Mouse (Mus musculus): ENCODE measurements around the gene Zbtb45.

Zbtb45 gene

DNA sequence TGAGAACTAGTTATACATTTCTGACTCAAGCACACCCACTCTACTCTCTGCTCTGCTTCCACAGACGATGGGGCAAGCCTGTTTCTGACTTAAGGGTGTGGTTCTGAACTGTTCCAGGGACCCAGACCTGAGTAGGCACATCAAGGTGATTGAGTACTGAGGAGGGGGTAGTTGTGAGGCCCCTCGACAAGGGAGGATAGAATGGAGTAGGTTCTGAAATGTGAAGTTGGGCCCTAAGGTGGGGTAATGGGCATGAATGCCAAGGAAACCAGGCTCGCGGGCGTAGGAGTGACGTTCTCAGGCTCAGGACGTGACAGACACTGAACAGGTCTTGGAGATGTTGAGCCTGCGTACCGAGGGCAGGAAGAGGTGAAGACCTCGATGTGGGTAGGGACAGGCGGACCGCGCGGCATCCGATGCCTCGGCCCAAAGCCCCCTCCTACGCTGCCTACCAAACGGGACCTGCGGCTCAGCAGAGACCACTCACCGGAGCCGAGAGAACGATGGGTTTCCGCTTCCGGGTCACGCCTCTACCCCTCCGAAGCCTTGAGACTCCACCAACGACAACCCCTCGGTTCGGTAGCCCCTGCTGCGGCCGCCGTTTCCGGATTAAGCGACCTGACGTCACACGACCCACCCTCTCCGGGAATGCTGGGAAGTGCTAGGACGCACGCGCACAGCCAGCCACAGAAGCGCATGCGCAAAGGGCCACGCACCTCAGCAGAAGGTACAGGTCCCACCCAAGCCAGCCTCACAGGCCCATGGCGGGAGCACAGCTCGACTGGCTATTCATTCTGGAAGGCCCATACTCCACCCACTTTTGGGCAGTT is 24.5 kb upstream of the Zbtb45 start, which contains the start of gene Chmp2a:
Chmp2a (minus strand) TSS at position 660 of the 830 bp plus-strand sequence.
- DNase-seq (ENCODE audit: low read depth, low spot score), result peak; percentile 96

DNA sequence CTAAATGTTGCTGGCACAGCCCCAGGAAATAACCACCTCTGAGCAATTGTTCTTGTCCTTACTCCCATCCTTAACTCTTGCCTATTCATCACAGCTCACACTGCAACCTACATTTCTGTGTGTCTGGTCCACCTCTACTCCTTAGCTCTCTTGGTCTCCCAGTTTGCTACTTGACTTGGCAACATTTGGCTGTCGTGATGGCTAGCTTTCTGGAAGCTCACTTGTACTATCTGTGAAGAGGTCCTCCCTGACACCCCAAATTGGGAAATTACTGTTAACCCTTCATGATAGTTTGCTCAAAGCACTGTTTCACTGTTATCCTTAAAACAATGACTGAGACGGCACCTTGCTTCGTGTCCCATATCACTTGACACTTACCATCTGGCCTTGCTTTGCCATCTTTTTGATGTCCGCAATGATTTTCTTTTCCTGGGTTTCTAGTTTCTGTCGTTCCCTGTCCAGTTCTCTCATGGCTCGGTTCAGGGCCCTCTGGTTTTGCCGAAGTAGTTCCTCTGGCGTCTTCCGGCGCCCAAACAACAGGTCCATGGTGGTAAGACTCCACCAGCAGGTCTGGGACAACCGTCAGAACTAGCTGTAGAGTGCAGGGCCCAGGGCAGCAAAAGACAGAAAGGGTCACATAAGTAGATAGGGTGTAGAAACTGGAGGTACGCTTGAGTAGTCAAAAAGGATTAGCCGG is 23.8 kb upstream of the Zbtb45 start:
- no peak for DNase-seq (ENCODE audit: low read depth, low spot score)

DNA sequence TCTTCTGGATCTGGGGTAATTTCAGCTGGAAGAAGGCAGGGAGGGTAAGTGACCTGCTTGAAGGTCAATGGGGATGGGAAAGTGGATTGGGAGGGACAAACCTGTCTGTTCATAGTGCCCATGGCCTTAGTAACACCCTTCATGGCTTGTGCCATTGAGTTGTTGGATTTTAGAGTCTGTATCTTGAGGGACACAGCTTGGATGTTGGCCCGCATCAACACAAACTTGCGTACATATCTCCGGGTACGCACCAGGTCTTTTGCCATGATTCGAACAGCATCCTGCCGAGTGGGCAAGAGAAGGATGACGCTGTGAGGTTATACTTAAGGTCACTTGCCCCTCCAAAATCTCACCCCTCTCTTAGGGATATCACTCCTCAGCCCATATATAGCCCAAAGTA is 22.7 kb upstream of the Zbtb45 start:
- no peak for DNase-seq (ENCODE audit: low read depth, low spot score)

DNA sequence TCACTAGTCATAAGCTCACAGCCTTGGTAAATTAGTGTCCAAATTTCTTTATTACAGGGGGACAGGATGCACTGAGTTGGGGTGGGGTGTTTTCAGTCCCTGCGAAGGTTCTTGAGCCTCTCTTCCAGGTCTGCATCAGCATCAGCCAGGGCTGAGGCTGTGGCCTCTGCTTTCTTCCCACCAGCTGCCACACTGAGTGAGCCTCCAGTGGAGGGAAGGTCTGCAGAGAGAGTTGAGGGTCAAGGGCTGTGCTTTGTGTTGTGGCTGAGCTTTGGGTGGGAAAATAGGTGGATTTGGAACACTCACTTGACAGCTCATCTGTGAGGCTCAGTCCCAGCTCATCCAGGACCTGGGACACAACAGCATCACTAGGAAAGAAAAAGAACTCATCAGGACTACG is 22.1 kb upstream of the Zbtb45 start:
- no peak for DNase-seq (ENCODE audit: low read depth, low spot score)

DNA sequence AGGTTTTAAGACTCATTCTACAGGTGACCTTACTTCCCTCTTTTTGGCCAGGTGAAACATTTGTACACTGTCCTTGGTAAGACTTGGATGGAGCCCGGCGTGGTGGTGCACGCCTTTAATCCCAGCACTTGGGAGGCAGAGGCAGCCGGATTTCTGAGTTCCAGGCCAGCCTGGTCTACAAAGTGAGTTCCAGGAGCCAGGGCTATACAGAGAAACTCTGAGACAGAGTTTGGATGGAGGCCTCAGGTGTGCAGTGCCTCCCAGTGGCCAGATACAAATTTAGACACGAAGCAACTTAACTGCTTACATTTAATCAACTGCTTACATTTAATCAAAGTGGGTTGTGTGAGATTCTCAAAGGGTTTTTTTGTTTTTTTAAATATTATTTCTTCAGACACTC is 21.2 kb upstream of the Zbtb45 start:
- DNase-seq (ENCODE audit: low read depth, low spot score), result no peak

DNA sequence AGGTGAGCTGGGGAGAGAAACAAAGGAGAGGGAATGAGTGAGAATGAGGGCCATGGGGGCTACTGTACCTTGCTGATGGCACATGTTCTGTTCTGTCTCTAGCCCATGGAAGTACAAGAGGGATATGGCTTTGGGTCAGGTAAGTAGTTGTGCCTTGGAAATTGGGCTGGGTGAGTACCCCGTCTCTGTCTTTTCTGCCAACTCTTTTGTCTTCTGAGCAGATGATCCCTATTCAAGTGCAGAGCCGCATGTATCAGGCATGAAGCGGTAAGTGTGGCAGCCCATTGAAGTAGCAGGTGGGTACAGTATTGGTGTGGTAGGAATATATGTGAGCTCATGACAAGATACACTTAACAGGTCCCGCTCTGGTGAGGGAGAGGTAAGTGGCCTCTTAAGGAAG is 19.2 kb upstream of the Zbtb45 start:
- no peak for DNase-seq (ENCODE audit: low read depth, low spot score)

DNA sequence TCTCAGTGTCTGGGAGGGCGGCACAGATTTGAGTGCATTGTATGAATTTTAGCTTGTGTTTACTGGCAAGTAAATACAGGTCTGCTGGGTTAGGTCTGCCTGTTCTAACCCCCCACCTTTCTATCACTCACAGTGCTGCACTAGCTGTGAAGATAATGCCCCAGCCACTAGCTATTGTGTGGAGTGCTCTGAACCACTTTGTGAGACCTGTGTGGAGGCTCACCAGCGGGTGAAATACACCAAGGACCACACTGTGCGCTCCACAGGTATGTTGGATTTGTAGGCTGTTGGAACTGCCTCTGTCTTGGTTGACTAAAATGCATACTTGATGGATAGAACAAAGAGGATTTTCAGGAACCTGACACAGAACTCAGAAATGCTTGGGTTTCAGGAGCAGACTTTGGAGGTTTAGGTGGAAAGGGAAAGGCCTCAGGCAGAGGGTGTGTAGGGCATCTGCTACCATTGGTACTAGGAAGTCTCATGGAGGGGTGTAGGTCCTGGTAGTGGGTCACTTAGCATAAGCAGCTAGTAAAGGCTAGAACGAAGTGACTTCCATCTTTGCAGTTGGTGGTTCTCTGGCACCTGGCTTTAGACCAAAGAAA is 15.8 kb upstream of the Zbtb45 start:
- DNase-seq (ENCODE audit: low read depth, low spot score), result no peak

DNA sequence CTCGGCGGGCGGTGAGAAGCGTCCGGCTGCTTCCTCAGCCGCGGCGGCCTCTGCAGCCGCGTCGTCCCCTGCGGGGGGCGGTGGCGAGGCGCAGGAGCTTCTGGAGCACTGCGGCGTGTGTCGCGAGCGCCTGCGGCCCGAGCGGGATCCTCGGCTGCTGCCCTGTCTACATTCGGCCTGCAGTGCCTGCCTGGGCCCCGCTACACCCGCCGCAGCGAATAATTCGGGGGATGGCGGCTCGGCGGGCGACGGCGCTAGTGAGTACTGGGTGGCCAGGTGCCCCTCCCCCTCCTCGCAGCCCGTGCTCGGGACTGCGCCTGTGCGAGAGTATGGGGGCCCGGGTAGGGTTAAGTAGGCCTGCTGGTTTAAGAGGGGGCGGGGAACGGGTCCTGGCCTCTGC is 15.0 kb upstream of the Zbtb45 start:
- no peak for DNase-seq (ENCODE audit: low read depth, low spot score)

DNA sequence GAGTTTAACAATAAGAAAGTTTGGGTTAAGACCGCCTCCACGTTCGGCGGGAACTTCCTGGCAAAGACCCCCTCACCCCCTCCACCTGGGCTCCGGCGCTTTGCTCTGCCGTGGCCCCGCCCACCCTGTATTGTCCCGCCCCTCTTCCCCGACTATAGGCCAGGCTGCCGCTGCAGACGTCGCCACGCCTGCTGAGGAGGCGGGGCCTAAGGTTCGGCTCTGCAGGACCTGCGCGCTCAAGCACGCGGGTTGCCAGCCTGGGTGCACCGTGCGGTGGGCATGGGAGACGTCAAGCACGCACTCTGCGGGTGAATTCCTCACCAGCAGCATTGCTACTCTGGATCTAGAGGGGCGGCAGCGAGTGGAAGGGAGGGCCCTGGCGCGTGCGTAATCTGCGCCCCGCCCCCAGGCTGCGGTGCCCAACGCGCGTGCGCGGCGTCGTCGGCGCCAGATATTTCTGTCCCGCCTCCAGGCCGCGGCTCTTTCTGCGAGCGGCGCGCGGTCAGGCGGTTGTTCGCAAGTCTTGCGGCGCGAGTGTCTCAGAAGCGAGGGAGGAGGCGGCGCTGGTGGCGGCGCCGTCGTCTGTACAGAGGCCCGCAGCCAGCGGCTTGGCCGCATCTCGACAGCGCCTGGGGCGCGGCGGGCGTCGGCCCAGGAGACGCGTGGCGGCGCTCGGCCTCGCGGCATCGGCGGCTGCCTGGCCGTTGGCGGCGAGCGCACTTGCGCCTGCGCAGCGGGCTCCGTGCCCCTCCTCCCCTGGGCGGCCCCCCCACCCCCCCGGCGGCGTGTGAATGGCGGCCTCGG is 14.3 kb upstream of the Zbtb45 start:
- DNase-seq (ENCODE audit: low read depth, low spot score), result peak; percentile 94

DNA sequence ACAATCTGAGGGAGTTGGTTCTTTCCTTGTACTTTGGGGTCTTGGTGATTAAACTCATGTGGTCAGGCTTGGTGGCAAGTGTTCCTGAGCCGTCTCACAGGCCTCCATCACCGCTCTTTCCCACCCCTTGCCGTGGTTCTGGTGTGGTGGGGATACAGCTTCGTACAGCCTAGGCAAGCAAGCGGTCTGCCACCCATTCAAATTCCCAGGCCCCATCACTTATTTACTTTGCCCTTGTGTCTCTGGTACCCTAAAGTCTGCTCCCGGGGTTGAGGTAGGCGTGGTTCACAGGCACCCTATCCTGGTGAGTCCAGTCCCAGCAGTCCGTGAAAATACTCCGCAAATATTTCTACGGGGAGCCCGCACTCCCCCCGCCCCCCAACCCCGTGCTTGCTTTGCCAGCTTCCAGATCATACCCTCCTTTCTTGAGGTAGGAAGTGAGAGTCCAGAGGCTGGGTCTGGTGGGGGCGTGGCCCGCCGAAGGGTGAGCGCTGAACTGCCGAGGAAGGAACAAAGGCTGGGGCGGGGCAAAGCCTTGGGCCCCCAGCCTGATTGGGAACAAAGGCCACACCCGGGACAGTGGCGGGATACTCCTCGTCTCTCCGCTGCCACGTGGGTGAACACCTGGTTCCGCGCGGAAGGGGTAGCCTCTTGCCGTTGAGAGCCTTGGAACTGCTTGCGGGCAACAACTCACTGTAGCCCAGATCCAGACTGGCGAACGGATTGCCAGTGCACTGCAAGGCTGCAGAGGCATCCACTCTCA is 13.1 kb upstream of the Zbtb45 start:
- peak; percentile 81 for DNase-seq (ENCODE audit: low read depth, low spot score)

DNA sequence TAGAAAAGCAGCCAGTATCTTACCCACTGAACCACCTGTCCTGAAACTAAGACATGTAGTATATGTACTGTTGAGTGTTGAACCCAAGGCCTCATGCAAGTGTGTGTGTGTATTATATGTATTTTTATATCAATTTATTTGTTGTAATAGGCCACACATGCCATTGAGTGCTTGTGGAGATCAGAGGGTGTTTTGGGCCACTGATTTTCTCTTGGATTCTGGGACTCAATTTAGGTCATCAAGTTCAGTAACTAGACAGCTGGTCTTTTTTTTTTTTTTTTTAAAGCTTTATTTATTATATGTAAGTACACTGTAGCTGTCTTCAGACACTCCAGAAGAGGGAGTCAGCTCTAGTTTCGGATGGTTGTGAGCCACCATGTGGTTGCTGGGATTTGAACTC is 5.4 kb upstream of the Zbtb45 start:
- no peak for DNase-seq (ENCODE audit: low read depth, low spot score)

DNA sequence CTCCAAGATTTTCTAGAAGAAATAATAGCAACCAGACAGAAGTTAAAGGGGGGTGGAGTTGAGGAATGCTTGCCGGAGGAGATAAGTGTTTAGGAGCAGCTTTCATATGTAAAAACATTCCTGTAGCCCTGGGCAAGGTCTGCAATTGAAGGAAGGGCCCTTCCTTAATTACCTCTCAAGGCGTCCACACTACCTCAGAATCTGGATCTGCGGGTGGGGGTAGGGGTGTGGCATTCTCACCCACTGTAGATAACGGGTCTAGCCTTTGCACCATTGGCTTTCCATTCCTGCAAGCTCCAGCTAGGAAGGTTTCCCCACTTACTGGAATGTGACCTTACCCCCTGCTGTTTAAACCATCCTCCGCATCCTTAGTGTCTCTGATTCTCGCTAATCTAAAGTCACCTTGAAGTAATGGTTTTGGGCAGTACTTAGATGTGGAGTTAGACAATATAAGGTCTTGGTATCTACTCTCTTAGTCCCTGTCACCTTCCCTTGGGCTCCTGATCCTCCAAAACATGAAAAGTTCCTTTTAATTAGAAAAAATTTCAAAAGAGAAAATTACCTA is 4.5 kb upstream of the Zbtb45 start:
- DNase-seq (ENCODE audit: low read depth, low spot score), result no peak

DNA sequence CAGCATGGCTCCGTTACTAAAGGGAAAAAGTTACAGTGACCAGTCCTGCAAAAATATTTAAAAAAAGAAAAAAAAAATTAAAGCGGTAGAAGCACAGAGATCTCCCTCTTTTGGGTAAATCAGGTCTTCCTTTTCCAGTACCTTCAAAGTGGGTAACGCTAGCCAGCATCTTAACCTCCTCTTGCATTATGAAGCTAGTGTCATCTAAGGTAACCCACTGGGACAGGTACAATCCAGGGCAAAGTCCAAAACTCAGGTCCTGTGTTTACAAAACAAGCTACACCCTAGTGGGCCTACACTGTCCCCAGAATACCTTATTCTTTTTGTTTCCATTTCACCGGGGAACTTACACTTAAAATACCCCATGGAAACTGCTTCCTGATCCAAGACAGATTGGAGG is 3.8 kb upstream of the Zbtb45 start:
- no peak for DNase-seq (ENCODE audit: low read depth, low spot score)

DNA sequence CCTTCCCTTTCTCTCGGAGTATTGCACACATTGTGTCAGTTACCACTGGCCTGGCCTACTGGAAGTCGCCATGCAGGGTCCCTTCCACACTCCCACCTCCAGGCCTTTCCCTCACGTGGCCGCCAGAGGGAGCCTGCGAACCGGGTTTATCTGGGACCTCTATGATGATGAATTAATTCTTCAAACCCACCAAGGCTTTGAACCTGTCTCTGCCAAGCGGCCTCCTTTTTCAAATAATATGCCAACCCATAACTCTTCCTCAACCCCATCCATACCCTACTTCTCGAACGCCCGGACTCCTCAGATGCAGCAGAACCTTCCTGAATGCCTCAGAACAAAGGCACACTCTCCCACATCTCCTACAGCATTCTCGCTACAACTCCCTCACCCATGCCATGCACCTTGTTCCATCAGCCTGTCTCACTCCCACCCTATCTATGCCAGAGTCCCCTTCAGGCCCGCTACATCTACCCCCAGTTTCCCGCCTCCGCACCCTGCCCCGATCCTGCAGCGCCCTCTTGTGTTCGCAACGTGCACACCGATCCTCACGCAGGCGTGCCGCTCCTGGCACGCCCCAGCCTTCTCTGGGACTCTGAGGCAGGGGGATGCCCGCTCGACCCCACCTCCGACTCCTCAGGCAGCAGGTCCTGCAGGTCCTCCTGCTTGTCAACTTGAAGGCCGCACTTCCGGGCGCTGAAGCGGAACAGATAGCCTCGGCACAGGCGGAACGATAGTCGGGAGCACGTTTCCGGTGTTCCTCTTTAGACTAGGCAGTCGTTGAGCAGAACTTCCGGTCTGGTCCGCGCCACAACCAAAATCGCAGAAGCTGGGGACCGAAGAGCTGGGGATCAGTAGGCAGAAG is 460 bp downstream of the Zbtb45 start:
- DNase-seq (ENCODE audit: low read depth, low spot score), result peak; percentile 90

DNA sequence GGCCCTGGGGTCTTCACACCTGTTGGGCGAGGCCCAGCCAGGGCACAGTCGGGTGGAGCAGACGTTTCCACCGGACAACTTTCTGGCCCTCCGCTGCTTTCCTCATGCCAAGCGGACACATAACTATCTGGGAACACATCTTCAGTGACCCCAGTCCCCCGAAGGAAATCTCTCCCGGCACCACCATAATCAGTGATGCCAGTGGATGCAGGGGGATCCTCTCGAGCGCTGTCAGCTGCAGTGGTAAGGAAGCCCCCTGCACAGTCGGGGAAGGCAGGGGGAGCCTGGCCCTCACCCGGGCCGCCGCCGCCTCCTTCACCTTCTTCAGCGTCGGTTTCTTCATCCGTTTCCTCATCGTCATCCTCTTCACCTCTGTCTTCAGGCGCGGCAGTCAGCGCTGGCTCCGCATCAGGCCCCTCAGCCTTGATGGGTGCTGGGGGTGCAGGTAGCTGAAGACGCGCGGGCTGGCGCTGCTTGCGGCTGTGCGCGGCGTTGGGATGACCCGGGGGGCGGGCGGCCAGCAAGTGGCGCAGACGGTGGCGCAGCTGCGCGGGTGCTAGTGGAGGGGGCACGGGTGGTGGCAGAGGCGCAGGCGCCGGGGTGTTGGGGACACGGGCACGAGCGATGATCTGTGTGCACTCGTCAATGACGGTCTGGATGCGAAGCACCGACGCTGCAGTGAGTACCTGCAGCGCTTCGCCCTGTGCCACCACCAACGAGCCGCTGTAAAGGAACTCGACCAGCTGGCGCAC is 2.3 kb downstream of the Zbtb45 start:
- no peak for DNase-seq (ENCODE audit: low read depth, low spot score)

DNA sequence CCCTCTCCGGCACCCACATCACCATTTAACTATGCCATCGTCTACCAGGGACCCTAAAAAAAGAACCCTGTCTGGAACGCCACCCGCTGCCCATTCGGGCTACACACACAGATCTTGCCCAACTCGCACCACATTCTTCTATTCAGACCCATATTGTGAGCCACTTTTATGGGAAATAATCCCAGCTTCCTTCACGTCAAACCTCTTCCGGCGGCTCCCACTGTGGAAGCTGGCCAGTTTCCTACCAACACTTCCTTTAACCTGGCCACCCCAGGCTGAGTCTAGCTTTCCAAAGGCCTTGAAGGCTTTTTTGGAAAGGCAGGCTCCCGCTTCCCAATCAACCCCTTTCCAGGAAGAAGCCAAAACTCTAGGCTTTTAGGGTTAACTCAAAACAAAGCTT is 3.3 kb downstream of the Zbtb45 start:
- no peak for DNase-seq (ENCODE audit: low read depth, low spot score)

DNA sequence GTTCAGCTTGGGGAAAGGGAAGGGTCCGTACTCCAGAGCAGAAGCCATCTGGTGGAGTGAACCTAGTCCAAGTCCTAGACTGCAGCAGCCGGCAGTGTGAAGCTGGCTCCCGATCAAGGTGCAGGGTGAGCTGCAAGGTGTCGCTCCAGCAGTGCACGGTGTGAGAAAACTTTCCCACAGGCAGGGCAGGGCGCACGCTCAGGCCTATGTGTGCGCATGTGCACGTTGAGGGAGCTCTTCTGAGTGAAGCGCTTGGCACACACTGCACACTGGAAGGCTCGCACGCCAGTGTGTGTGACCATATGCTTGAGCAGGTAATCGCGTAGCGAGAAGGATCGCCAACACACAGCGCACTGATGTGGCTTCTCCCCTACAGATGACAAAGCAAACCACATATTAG is 3.8 kb downstream of the Zbtb45 start:
- DNase-seq (ENCODE audit: low read depth, low spot score), result no peak

DNA sequence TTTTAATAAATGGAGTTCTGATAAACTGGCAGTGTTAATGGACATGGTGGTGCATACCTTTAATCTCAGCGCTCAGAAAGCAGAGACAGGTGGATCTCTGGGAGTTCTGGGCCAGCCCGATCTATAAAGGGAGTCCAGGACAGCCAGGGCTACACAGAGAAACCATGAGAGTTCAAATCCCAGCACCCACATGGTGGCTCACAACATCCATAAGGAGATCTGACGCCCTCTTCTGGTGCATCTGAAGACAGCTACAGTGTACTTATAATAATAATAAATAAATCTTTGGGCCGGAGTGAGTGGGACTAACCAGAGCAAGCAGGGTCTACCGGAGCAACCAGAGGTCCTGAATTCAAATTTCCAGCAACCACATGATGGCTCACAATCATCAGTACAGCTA is 6.5 kb downstream of the Zbtb45 start:
- no peak for DNase-seq (ENCODE audit: low read depth, low spot score)

DNA sequence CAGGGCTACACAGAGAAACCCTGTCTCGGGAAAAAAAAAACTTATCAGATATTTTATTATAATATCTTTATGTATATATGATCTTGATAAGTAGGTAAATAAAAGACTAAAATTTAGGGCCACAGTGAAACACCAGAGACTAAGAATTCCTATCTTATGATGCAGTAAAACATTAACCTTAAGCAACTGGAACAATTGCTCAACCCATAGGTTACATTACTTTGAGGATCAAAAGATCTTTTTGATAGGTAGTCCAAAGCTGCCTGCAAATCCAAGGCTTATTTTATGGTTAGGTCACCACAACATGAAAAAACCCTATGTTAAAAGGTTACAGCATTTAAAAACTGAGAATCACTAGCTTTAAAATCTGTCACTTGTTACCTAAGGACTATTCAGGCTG is 8.2 kb downstream of the Zbtb45 start:
- no peak for DNase-seq (ENCODE audit: low read depth, low spot score)
